10 mouse cellular contexts compared by ENCODE assay signal in genomic region chr15:92521686-92522085, GRCm38 (mm10).
DNase-seq lines count a peak whose midpoint lies in the region; ATAC-seq and TF ChIP-seq lines count a peak whose summit lies in the region.
"Had no signal": no experiment of that assay in that cellular context is flagged by ENCODE, and none has a peak within 500 bp of the region (broad histone marks: within the 10 kb centered on the region; RNA-seq: fewer than 3 reads in every experiment).

No protein-coding gene starts in this region.

- TF ChIP-seq EP300 in heart, postnatal 0 days (IDR thresholded peaks at IDR 0.05; ENCODE audit: low read depth): no peak

- no peak overlapping the region for H3K9ac ChIP-seq in heart, postnatal 0 days (replicated peaks; ENCODE audit: low read depth, low read length)
- H3K9ac ChIP-seq in embryonic facial prominence, embryonic 15.5 days: no peak overlapping the region

- peak overlapping the region; percentile 22 for H3K4me2 ChIP-seq in heart, postnatal 0 days (ENCODE audit: low read depth, low read length)
- H3K4me2 ChIP-seq in embryonic facial prominence, embryonic 15.5 days (replicated peaks): 0 out of 2 replicates have a peak overlapping the region, but pooled peaks have one; percentile 17

- no peak for TF ChIP-seq POLR2A in cerebellum, adult 2 months (IDR thresholded peaks at IDR 0.05; ENCODE audit: borderline replicate concordance, insufficient read depth, low read length)

- no peaks in the 10 kb centered on the region for H3K9me3 ChIP-seq in heart, postnatal 0 days (replicated peaks; ENCODE audit: control insufficient read depth, low read length)
- no peaks in the 10 kb centered on the region for H3K9me3 ChIP-seq in embryonic facial prominence, embryonic 15.5 days (replicated peaks)
- H3K9me3 ChIP-seq in midbrain, embryonic 10.5 days (replicated peaks): peaks cover 2% of the 10 kb centered on the region

- no peak for DNase-seq in heart, postnatal 0 days (ENCODE audit: low spot score)
- DNase-seq in heart, adult 11 months: no peak
- peak; percentile 81 for DNase-seq in R1 (ENCODE audit: low read depth, low spot score)
- DNase-seq in midbrain, embryonic 10.5 days (ENCODE audit: low spot score): peak; percentile 19
- no peak for DNase-seq in frontal cortex, adult 2 months (ENCODE audit: extremely low spot score in 1 of 2, low spot score in 1 of 2)
- DNase-seq in cerebellum, adult 2 months: no peak
- no peak for DNase-seq in urinary bladder, postnatal 14 days (ENCODE audit: low spot score)
- DNase-seq: lung, postnatal 36 days had no signal

- peaks cover 4% of the 10 kb centered on the region; the same call in 1 of the 2 replicates for H3K27me3 ChIP-seq in heart, postnatal 0 days (ENCODE audit: control insufficient read depth, insufficient read depth, low read length)
- H3K27me3 ChIP-seq in embryonic facial prominence, embryonic 15.5 days: no peaks in the 10 kb centered on the region
- no peaks in the 10 kb centered on the region for H3K27me3 ChIP-seq in midbrain, embryonic 10.5 days (ENCODE audit: low read depth, poor library complexity, severe bottlenecking)
- H3K27me3 ChIP-seq in cerebellum, adult 2 months (ENCODE audit: control insufficient read depth, insufficient read depth, low read length): no peaks in the 10 kb centered on the region

- H3K36me3 ChIP-seq in heart, postnatal 0 days (replicated peaks; ENCODE audit: control insufficient read depth, insufficient read depth, low read length): no peaks in the 10 kb centered on the region
- no peaks in the 10 kb centered on the region for H3K36me3 ChIP-seq in embryonic facial prominence, embryonic 15.5 days
- H3K36me3 ChIP-seq in midbrain, embryonic 10.5 days: no peaks in the 10 kb centered on the region
- H3K36me3 ChIP-seq: G1E had no signal

- no peak for TF ChIP-seq CTCF in heart, postnatal 0 days (IDR thresholded peaks at IDR 0.05; ENCODE audit: low read depth)
- TF ChIP-seq CTCF in cerebellum, adult 2 months (IDR thresholded peaks at IDR 0.05; ENCODE audit: borderline replicate concordance, insufficient read depth, low read depth, low read length): no peak

- no peaks in the 10 kb centered on the region for H3K4me1 ChIP-seq in heart, postnatal 0 days (ENCODE audit: control insufficient read depth, insufficient read depth)
- H3K4me1 ChIP-seq in embryonic facial prominence, embryonic 15.5 days: 0 out of 2 replicates have a peak, but pooled peaks cover 3% of the 10 kb centered on the region
- peaks cover 20% of the 10 kb centered on the region for H3K4me1 ChIP-seq in midbrain, embryonic 10.5 days
- no peaks in the 10 kb centered on the region for H3K4me1 ChIP-seq in cerebellum, adult 2 months (ENCODE audit: control insufficient read depth, insufficient read depth, low read length)

- no peak for ATAC-seq in heart, postnatal 0 days (ENCODE audit: insufficient read depth, low read depth)
- no peak for ATAC-seq in embryonic facial prominence, embryonic 15.5 days (ENCODE audit: insufficient number of reproducible peaks, low FRiP score, low TSS enrichment, low read depth)

- 12% methylated on average over 7 of the region's 7 CpGs for WGBS in heart, postnatal 0 days
- WGBS in embryonic facial prominence, embryonic 15.5 days: 13% methylated on average over 7 of the region's 7 CpGs
- WGBS in midbrain, embryonic 10.5 days: 24% methylated on average over 7 of the region's 7 CpGs
- 44% methylated on average over 7 of the region's 7 CpGs for WGBS in cerebellum, adult 2 months

- H3K4me3 ChIP-seq in heart, postnatal 0 days (ENCODE audit: low read depth, low read length): no peak overlapping the region
- H3K4me3 ChIP-seq in embryonic facial prominence, embryonic 15.5 days (replicated peaks): no peak overlapping the region
- no peak overlapping the region for H3K4me3 ChIP-seq in midbrain, embryonic 10.5 days
- no peak overlapping the region for H3K4me3 ChIP-seq in cerebellum, adult 2 months (replicated peaks; ENCODE audit: insufficient read depth, low read depth, low read length)

- no peak overlapping the region for H3K27ac ChIP-seq in heart, postnatal 0 days (ENCODE audit: low read depth)
- H3K27ac ChIP-seq in embryonic facial prominence, embryonic 15.5 days (replicated peaks): no peak overlapping the region
- peak overlapping the region; percentile 38; the same call in 1 of the 2 replicates for H3K27ac ChIP-seq in midbrain, embryonic 10.5 days (replicated peaks)
- H3K27ac ChIP-seq in cerebellum, adult 2 months (ENCODE audit: insufficient read depth, low read length): no peak overlapping the region

Comparison
In these comparisons a context has a peak if more than half of its experiments do, and no peak if none do; other contexts are left out.
1. DNase-seq: peak in R1 (single experiment) and midbrain, embryonic 10.5 days (single experiment); none in heart, postnatal 0 days (single experiment), heart, adult 11 months (single experiment), frontal cortex, adult 2 months (0 of 2), cerebellum, adult 2 months (0 of 2) and urinary bladder, postnatal 14 days (single experiment).